Mouse (Mus musculus): ENCODE results near the gene 2410137M14Rik.

DNA sequence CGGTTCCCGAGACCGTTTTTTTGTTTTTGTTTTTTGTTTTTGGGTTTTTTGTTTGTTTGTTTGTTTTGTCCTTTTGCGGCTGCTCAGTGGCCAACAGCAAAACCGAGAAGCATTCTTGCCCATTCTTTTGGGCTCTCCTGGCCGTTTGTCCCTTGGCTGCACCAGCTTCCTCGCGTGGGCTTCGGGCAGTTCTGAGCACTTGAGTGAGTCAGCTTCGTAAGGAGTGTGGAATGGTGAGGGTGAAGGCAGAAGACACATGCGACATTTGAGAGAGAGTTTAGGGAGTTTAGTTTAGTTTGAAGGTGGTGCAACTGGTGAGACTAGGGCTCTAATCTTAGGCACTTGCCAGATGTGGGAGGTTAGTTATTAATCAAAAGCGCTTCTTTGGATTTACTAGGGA, 22.2 kb downstream of the 2410137M14Rik start:
- TF ChIP-seq GATA1 (IDR thresholded peaks at IDR 0.05; ENCODE audit: low read length), result no peak
- TF ChIP-seq TAL1 (IDR thresholded peaks at IDR 0.05; ENCODE audit: low read length), result no peak
